Mouse (Mus musculus) frontal cortex, postnatal 25 days (tissue): ENCODE measurements around the gene Trex1.

Experiments used
- DNase-seq, 2 experiments: peaks; one replicate each; pipeline ENCODE4 v3.0.0; 2022; ENCODE audit warnings: low spot score in 2 of 2

Trex1 gene

DNA sequence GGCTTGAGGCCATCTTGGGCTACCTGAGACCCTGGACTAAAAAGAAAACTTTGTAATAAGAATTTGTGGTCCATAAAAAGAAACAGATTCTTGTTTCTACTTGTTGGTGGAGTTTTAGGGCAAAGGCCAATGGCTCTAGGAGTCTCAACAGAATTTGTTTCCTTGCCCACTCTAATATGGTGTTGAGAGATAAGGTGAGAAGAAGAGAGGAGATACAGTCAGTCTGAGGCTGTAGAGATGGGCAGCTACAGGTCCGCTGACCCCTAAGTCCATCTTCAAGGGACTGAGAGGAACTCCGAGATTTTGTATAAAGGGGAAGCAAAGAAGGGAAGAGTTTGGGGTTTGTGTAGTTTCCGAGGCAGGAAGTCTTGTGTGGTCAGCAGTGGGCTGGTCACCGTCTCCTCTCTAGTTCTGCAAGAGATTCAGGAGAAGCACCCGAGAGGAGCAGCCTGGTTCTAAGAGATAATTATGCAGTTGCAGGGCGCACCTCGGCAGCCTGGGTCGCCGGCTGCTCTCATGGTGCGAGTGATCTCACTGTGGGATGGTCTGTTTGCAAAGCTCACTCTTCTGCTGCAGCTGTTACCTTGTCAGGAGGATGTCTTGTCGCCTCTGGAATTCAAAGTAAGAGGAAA is 42.4 kb downstream of the Trex1 start:
- no peak for DNase-seq

GRCm38 (mm10) chr9:109015397-109015796 is 44.1 kb downstream of the Trex1 start:
- DNase-seq: no peak

- DNase-seq: no peak
Observed at GRCm38 (mm10) chr9:109010316-109010690, 49.2 kb downstream of the Trex1 start.

- no peak for DNase-seq
Observed at GRCm38 (mm10) chr9:109009636-109010315, 49.8 kb downstream of the Trex1 start.

- DNase-seq: no peak
Observed at GRCm38 (mm10) chr9:109008994-109009635, 50.4 kb downstream of the Trex1 start.

DNA sequence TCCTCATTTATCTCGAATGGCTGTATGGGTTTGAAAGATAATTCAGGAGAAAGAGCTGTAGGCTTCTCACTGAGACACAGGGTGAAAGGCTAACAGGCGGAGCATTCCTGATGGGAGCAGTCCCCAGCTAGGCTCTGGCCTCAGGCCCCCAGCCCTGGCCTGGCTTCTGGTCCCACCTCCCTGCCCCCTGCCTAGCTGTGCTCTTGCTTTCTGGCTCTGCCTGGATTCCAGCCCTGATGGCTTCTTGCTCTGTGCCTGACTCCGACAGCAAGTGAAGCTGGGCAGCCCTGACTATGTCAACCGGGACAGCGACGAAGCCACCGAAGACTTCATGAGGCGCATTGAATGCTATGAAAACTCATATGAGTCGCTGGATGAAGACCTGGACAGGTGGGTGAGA is 51.5 kb downstream of the Trex1 start:
- DNase-seq: no peak
